Mouse (Mus musculus) intestine, embryonic 14.5 days (tissue): ENCODE results near the gene Leng8. TPM values are rescaled to one million over a fixed set of nuclear protein-coding genes. Genes with fewer than 3 reads are reported as not detected.

ENCODE experiments used
- ATAC-seq: fragments of 200-750 bp; cut with Nextera tagmentation; replicated peaks from 2 replicates; pipeline ENCODE4 v1.8.0; 2017; ENCODE audit warnings: low read depth, moderate number of reproducible peaks, moderate TSS enrichment, moderate library complexity; ENCODE audit not compliant: low FRiP score, low TSS enrichment
- DNase-seq: peaks from one replicate; pipeline ENCODE4 v3.0.0-alpha.2; 2018; ENCODE audit warnings: low spot score
- H3K27ac ChIP-seq: fragments of 300-500 bp; sonication (generic); 2 replicates; pipeline ENCODE4 v1.5.1; 2014; ENCODE audit warnings: low read depth, mild to moderate bottlenecking, control low read depth
- H3K27me3 ChIP-seq: fragments of 300-500 bp; sonication (generic); replicated peaks from 2 replicates; pipeline ENCODE4 v1.6.1; 2014; ENCODE audit warnings: low read length, control low read depth; ENCODE audit not compliant: control insufficient read depth, insufficient read depth
- H3K36me3 ChIP-seq: fragments of 300-500 bp; sonication (generic); 2 replicates; pipeline ENCODE4 v1.6.1; 2014; ENCODE audit warnings: low read length, control low read depth; ENCODE audit not compliant: control insufficient read depth, insufficient read depth
- H3K4me1 ChIP-seq: fragments of 300-500 bp; sonication (generic); replicated peaks from 2 replicates; pipeline ENCODE4 v1.6.1; 2014; ENCODE audit warnings: low read length, control low read depth, mixed read lengths; ENCODE audit not compliant: control insufficient read depth, insufficient read depth
- H3K4me2 ChIP-seq: fragments of 300-500 bp; sonication (generic); 2 replicates; pipeline ENCODE4 v1.6.1; 2014; ENCODE audit warnings: low read length
- H3K4me3 ChIP-seq: fragments of 300-500 bp; sonication (generic); 2 replicates; pipeline ENCODE4 v1.5.1; 2014; ENCODE audit warnings: low read depth, low read length, control low read depth, mixed read lengths
- H3K9ac ChIP-seq: fragments of 300-500 bp; sonication (generic); 2 replicates; pipeline ENCODE4 v1.6.1; 2014; ENCODE audit warnings: mild to moderate bottlenecking, low read length
- H3K9me3 ChIP-seq: fragments of 300-500 bp; sonication (generic); 2 replicates; pipeline ENCODE4 v1.6.1; 2016; ENCODE audit warnings: low read length, control low read depth; ENCODE audit not compliant: control insufficient read depth
- WGBS: fragments of 180-500 bp; shearing (Covaris S2); extraction: QIAGEN DNeasy Blood & Tissue Kit; methylation state at CpG from one replicate; pipeline ENCODE4 v1.1.7; 2014; 5-methylcytosine and 5-hydroxymethylcytosine counted together
- polyA plus RNA-seq: library from polyadenylated mRNA; unstranded; fragments of >200 nt; fragmentation: Nextera tagmentation; extraction: Ambion mirVana; gene quantifications from 2 replicates; pipeline ENCODE4 v1.2.1, GENCODE M21; 2014

Gene Leng8
- polyA plus RNA-seq, 1 experiment from 2014 or later, result 51.4 TPM

DNA sequence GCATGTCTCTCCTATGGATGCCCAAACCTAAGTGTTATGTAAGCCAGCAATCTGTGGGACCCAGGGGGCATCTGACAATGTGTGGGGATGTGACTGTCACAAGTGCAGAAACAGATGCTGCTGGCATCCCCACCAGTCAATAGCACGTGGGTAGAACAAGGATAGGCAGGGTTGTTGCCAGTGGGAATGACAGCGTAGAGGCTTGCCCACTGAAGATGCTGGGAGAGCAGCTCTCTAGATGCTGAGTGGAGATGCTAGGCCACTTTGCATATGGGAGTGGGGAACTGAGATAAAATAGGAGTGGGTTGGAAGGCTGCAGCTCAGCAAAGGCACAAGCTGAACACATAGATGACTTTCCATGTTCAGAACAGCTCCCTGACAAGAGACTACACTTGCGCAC is 4.3 kb upstream of the Leng8 start:
- Histone ChIP-seq H3K27ac (no peak overlapping the region), H3K9me3 (no peaks in the 10 kb centered on the region), H3K4me3 (no peak overlapping the region), H3K4me2 (no peak overlapping the region), H3K9ac (no peak overlapping the region), H3K36me3 (no peaks in the 10 kb centered on the region), H3K27me3 (no peaks in the 10 kb centered on the region), H3K4me1 (peaks cover 2% of the 10 kb centered on the region; the same call in 1 of the 2 replicates)
- WGBS, result 90% methylated on average over 3 of the region's 3 CpGs
- DNase-seq (no peak), ATAC-seq (no peak)

- Histone ChIP-seq H3K36me3 (no peaks in the 10 kb centered on the region), H3K9me3 (no peaks in the 10 kb centered on the region), H3K9ac (no peak overlapping the region), H3K4me1 (peaks cover 6% of the 10 kb centered on the region), H3K4me3 (no peak overlapping the region), H3K27me3 (no peaks in the 10 kb centered on the region), H3K27ac (no peak overlapping the region), H3K4me2 (no peak overlapping the region)
- DNase-seq (no peak), ATAC-seq (no peak)
- 83% methylated on average over 7 of the region's 7 CpGs for WGBS
These were observed 3.8 kb upstream of the Leng8 start for GRCm38 (mm10) chr7:4132998-4133397.

DNA sequence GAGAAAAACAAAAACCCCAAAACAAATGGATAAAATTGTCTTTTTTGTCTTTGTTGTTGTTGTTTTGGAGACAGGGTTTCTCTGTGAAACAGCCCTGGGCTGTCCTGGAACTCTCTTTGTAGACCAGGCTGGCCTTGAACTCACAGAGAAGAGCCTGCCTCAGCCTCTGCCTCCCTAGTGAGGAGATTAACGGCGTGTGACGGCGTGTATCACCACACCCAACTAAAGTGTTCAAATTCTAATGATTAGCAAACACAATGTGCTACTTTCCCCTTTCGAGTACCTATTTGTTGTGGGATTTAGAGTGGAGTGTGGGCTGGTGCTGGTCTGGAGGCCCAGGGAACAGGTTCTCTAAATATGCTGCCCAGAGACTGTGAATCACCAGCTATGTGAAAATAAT is 1.9 kb upstream of the Leng8 start:
- Histone ChIP-seq H3K9ac (no peak overlapping the region), H3K27me3 (no peaks in the 10 kb centered on the region), H3K4me3 (no peak overlapping the region), H3K9me3 (no peaks in the 10 kb centered on the region), H3K4me1 (peaks cover 12% of the 10 kb centered on the region), H3K36me3 (peaks cover 18% of the 10 kb centered on the region), H3K4me2 (no peak overlapping the region), H3K27ac (no peak overlapping the region)
- DNase-seq, result no peak
- WGBS, result 85% methylated on average over 5 of the region's 5 CpGs
- no peak for ATAC-seq

GRCm38 (mm10) chr7:4136404-4136770 is 452 bp upstream of the Leng8 start:
- H3K9ac ChIP-seq, result peak overlapping the region; percentile 49
- peak overlapping the region; percentile 66 for H3K4me2 ChIP-seq
- H3K4me1 ChIP-seq, result peaks cover 12% of the 10 kb centered on the region
- DNase-seq, result no peak
- H3K27ac ChIP-seq, result peak overlapping the region; percentile 51; the same call in 1 of the 2 replicates
- H3K9me3 ChIP-seq, result no peaks in the 10 kb centered on the region
- H3K36me3 ChIP-seq, result peaks cover 32% of the 10 kb centered on the region
- peak overlapping the region; percentile 89 for H3K4me3 ChIP-seq
- no peaks in the 10 kb centered on the region for H3K27me3 ChIP-seq
- ATAC-seq, result peak; percentile 32
- WGBS, result 1% methylated on average over 16 of the region's 16 CpGs

DNA sequence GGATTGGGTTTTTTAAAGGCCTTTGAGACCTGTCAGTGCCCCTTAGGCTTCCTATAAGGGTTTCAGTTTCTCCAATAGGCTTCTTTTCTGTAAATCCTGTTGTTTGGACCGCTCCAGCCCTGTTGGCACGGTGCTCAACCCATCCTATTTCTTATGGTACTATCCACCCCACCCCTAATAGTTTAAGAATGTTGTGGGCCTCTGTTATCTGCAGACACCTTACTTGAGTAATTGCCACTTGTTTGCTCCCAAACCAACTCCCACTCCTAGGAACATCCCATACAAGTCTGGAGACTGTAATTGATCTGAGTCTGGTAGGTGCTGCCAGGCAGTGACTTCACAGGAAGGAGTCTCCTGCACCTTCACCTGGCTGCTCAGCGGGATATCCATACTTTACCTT is 907 bp downstream of the Leng8 start:
- Histone ChIP-seq H3K9me3 (no peaks in the 10 kb centered on the region), H3K27ac (peak overlapping the region; percentile 93), H3K27me3 (no peaks in the 10 kb centered on the region), H3K9ac (peak overlapping the region; percentile 79), H3K4me1 (peaks cover 12% of the 10 kb centered on the region), H3K4me2 (peak overlapping the region; percentile 91), H3K36me3 (peaks cover 46% of the 10 kb centered on the region), H3K4me3 (peak overlapping the region; percentile 89)
- DNase-seq (peak; percentile 41), ATAC-seq (no peak)
- 52% methylated on average over 3 of the region's 3 CpGs for WGBS

DNA sequence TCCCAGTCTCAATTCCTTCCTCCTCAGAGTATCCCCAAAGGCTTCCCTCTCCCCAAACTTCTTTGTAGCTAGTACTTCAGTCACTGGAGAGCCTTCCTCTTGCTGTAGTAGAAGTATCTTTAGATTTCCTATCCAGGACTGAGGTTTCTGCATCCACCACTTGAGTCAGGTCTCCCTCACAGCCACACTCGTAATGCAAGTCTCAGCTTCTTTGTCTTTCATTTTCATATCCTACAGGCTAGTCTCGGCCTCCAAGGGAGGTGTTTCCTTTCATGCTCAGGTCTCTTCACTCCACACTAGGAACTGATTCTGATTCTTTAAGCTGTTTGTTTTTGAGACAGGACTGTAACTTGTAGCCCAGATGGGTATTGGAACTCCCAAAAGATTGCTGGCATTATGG is 1.3 kb downstream of the Leng8 start:
- peak; percentile 35 for DNase-seq
- Histone ChIP-seq H3K4me1 (peaks cover 12% of the 10 kb centered on the region), H3K9me3 (no peaks in the 10 kb centered on the region), H3K4me3 (peak overlapping the region; percentile 89), H3K9ac (0 out of 2 replicates have a peak overlapping the region, but pooled peaks have one; percentile 79), H3K36me3 (peaks cover 50% of the 10 kb centered on the region), H3K27ac (no peak overlapping the region), H3K4me2 (peak overlapping the region; percentile 91), H3K27me3 (no peaks in the 10 kb centered on the region)
- WGBS, result 89% methylated on average over 2 of the region's 2 CpGs
- no peak for ATAC-seq

- ATAC-seq (no peak), DNase-seq (peak; percentile 36)
- Histone ChIP-seq H3K9ac (no peak overlapping the region), H3K27me3 (no peaks in the 10 kb centered on the region), H3K4me2 (no peak overlapping the region), H3K9me3 (no peaks in the 10 kb centered on the region), H3K36me3 (peaks cover 55% of the 10 kb centered on the region), H3K27ac (no peak overlapping the region), H3K4me3 (no peak overlapping the region), H3K4me1 (peaks cover 12% of the 10 kb centered on the region)
- WGBS, result 93% methylated on average over 7 of the region's 7 CpGs
These were observed 1.8 kb downstream of the Leng8 start for GRCm38 (mm10) chr7:4138671-4139070.

DNA sequence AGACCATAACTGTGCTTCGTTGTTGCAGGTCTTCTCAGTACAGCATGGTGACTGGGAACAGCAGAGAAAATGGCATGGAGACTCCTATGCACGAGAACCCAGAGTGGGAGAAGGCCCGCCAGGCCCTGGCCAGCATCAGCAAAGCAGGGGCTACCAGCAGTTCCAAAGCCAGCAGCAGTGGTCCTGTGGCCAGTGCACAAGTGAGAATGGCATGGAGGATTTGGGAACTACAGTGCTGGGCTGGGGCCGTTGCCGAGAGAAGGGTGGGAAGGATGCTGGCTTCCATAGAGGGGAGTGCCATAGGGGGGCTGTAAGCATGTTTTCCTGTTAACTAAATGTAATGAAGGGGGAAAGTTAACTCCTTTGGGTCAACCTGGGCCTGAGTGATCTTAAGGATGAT is 2.6 kb downstream of the Leng8 start:
- Histone ChIP-seq H3K4me3 (no peak overlapping the region), H3K9ac (no peak overlapping the region), H3K9me3 (no peaks in the 10 kb centered on the region), H3K27ac (no peak overlapping the region), H3K4me1 (peaks cover 12% of the 10 kb centered on the region), H3K4me2 (no peak overlapping the region), H3K36me3 (peaks cover 62% of the 10 kb centered on the region), H3K27me3 (no peaks in the 10 kb centered on the region)
- 97% methylated on average over 5 of the region's 5 CpGs for WGBS
- ATAC-seq (no peak), DNase-seq (no peak)

- Histone ChIP-seq H3K9me3 (no peaks in the 10 kb centered on the region), H3K27ac (no peak overlapping the region), H3K27me3 (no peaks in the 10 kb centered on the region), H3K9ac (no peak overlapping the region), H3K36me3 (peaks cover 86% of the 10 kb centered on the region), H3K4me1 (peaks cover 10% of the 10 kb centered on the region), H3K4me2 (no peak overlapping the region), H3K4me3 (no peak overlapping the region)
- peak; percentile 45 for DNase-seq
- WGBS, result 93% methylated on average over 6 of the region's 6 CpGs
- no peak for ATAC-seq
These were observed 4.9 kb downstream of the Leng8 start for GRCm38 (mm10) chr7:4141648-4142325.
